Mouse (Mus musculus) forebrain, embryonic 13.5 days (tissue): ENCODE results near the gene Serpina3c. TPM values are rescaled to one million over a fixed set of nuclear protein-coding genes. Genes with fewer than 3 reads are reported as not detected.
"Not testable (repeated sequence)": the region's sequence is repeated elsewhere in the genome, so short reads cannot be mapped to it uniquely, and the experiment has no call there.

ENCODE experiments used
- ATAC-seq: fragments of 200-750 bp; cut with Nextera tagmentation; 2 replicates; pipeline ENCODE4 v1.8.0; 2017
- H3K27ac ChIP-seq: fragments of 300-500 bp; sonication (generic); 2 replicates; pipeline ENCODE4 v1.5.1; 2015; ENCODE audit warnings: inconsistent platforms, mild to moderate bottlenecking, moderate library complexity
- H3K27me3 ChIP-seq: fragments of 300-500 bp; sonication (generic); 2 replicates; pipeline ENCODE4 v1.6.1; 2015; ENCODE audit warnings: mild to moderate bottlenecking, inconsistent platforms
- H3K36me3 ChIP-seq: fragments of 300-500 bp; sonication (generic); 2 replicates; pipeline ENCODE4 v1.6.1; 2015; ENCODE audit warnings: mild to moderate bottlenecking, inconsistent platforms; ENCODE audit not compliant: poor library complexity, severe bottlenecking
- H3K4me1 ChIP-seq: fragments of 300-500 bp; sonication (generic); 2 replicates; pipeline ENCODE4 v1.6.1; 2015; ENCODE audit warnings: inconsistent platforms
- H3K4me2 ChIP-seq: fragments of 300-500 bp; sonication (generic); 2 replicates; pipeline ENCODE4 v1.6.1; 2015; ENCODE audit warnings: inconsistent platforms, mild to moderate bottlenecking, moderate library complexity
- H3K4me3 ChIP-seq: fragments of 300-500 bp; sonication (generic); 2 replicates; pipeline ENCODE4 v1.5.1; 2015; ENCODE audit warnings: mild to moderate bottlenecking, inconsistent platforms
- H3K9ac ChIP-seq: fragments of 300-500 bp; sonication (generic); 2 replicates; pipeline ENCODE4 v1.6.1; 2015; ENCODE audit warnings: mild to moderate bottlenecking, inconsistent platforms
- H3K9me3 ChIP-seq: fragments of 300-500 bp; sonication (generic); replicated peaks from 2 replicates; pipeline ENCODE4 v1.6.1; 2016; ENCODE audit warnings: inconsistent platforms
- WGBS: fragments of 180-500 bp; shearing (Covaris S2); methylation state at CpG from one replicate; pipeline ENCODE4 v1.1.7; 2015; 5-methylcytosine and 5-hydroxymethylcytosine counted together
- polyA plus RNA-seq: library from polyadenylated mRNA; unstranded; fragments of >200 nt; fragmentation: Nextera tagmentation; extraction: Ambion mirVana; gene quantifications from 2 replicates; pipeline ENCODE4 v1.2.1, GENCODE M21; 2015

Serpina3c gene
- polyA plus RNA-seq, 1 experiment from 2014 or later = not detected

GRCm38 (mm10) chr12:104142427-104142826 lies 11.2 kb downstream of the Serpina3c start:
- Histone ChIP-seq H3K9ac (no peak overlapping the region), H3K4me1 (no peaks in the 10 kb centered on the region), H3K36me3 (no peaks in the 10 kb centered on the region), H3K27me3 (no peaks in the 10 kb centered on the region), H3K27ac (no peak overlapping the region), H3K4me2 (no peak overlapping the region), H3K9me3 (no peaks in the 10 kb centered on the region), H3K4me3 (no peak overlapping the region)
- ATAC-seq = no peak
- WGBS = 60% methylated on average over 1 of the region's 1 CpGs

GRCm38 (mm10) chr12:104141506-104141905 lies 12.2 kb downstream of the Serpina3c start:
- H3K27ac ChIP-seq = no peak overlapping the region
- H3K4me1 ChIP-seq = no peaks in the 10 kb centered on the region
- H3K36me3 ChIP-seq = no peaks in the 10 kb centered on the region
- 81% methylated on average over 1 of the region's 1 CpGs for WGBS
- H3K9me3 ChIP-seq = no peaks in the 10 kb centered on the region
- no peak overlapping the region for H3K9ac ChIP-seq
- no peak overlapping the region for H3K4me2 ChIP-seq
- ATAC-seq = no peak
- no peak overlapping the region for H3K4me3 ChIP-seq
- no peaks in the 10 kb centered on the region for H3K27me3 ChIP-seq

- Histone ChIP-seq H3K27me3 (no peaks in the 10 kb centered on the region), H3K27ac (no peak overlapping the region), H3K4me1 (no peaks in the 10 kb centered on the region), H3K9ac (no peak overlapping the region), H3K4me2 (no peak overlapping the region), H3K36me3 (no peaks in the 10 kb centered on the region), H3K4me3 (no peak overlapping the region), H3K9me3 (no peaks in the 10 kb centered on the region)
- WGBS = 95% methylated on average over 4 of the region's 4 CpGs
- ATAC-seq = no peak
These were observed 13.0 kb downstream of the Serpina3c start for GRCm38 (mm10) chr12:104140543-104141103.

GRCm38 (mm10) chr12:104138216-104138615 lies 15.5 kb downstream of the Serpina3c start:
- H3K36me3 ChIP-seq = no peaks in the 10 kb centered on the region
- WGBS = 86% methylated on average over 2 of the region's 2 CpGs
- H3K4me1 ChIP-seq = no peaks in the 10 kb centered on the region
- H3K27me3 ChIP-seq = no peaks in the 10 kb centered on the region
- no peaks in the 10 kb centered on the region for H3K9me3 ChIP-seq
- no peak overlapping the region for H3K9ac ChIP-seq
- H3K27ac ChIP-seq = no peak overlapping the region
- no peak overlapping the region for H3K4me2 ChIP-seq
- ATAC-seq = no peak
- H3K4me3 ChIP-seq = no peak overlapping the region

- Histone ChIP-seq H3K4me1 (no peaks in the 10 kb centered on the region), H3K9ac (no peak overlapping the region), H3K27ac (no peak overlapping the region), H3K4me2 (no peak overlapping the region), H3K4me3 (no peak overlapping the region), H3K36me3 (no peaks in the 10 kb centered on the region), H3K27me3 (no peaks in the 10 kb centered on the region), H3K9me3 (no peaks in the 10 kb centered on the region)
- ATAC-seq = no peak
These were observed 22.6 kb downstream of the Serpina3c start for GRCm38 (mm10) chr12:104131041-104131440.

- H3K27me3 ChIP-seq = no peaks in the 10 kb centered on the region
- WGBS = 84% methylated on average over 5 of the region's 5 CpGs
- no peak within 1 kb of the TSS for H3K9ac ChIP-seq
- no peak for ATAC-seq
- no peak within 1 kb of the TSS for H3K27ac ChIP-seq
- H3K4me3 ChIP-seq = no peak within 1 kb of the TSS
- H3K36me3 ChIP-seq = no peaks in the 10 kb centered on the region
- no peaks in the 10 kb centered on the region for H3K4me1 ChIP-seq
- H3K4me2 ChIP-seq = no peak within 1 kb of the TSS
- no peaks in the 10 kb centered on the region for H3K9me3 ChIP-seq
These were observed 26.0 kb downstream of the Serpina3c start, which contains the start of gene Serpina3b for GRCm38 (mm10) chr12:104127696-104128095. Serpina3b (plus strand) TSS chr12:104127996.

- ATAC-seq = no peak
- 83% methylated on average over 5 of the region's 5 CpGs for WGBS
- no peaks in the 10 kb centered on the region for H3K36me3 ChIP-seq
- H3K9me3 ChIP-seq = no peaks in the 10 kb centered on the region
- H3K4me1 ChIP-seq = no peaks in the 10 kb centered on the region
- H3K27ac ChIP-seq = no peak overlapping the region
- no peak overlapping the region for H3K9ac ChIP-seq
- no peaks in the 10 kb centered on the region for H3K27me3 ChIP-seq
- no peak overlapping the region for H3K4me3 ChIP-seq
- H3K4me2 ChIP-seq = no peak overlapping the region
These were observed 28.6 kb downstream of the Serpina3c start for GRCm38 (mm10) chr12:104125021-104125560.

GRCm38 (mm10) chr12:104123996-104124395 lies 29.7 kb downstream of the Serpina3c start:
- H3K4me3 ChIP-seq = no peak overlapping the region
- no peaks in the 10 kb centered on the region for H3K4me1 ChIP-seq
- whole genome bisulfite sequencing = 83% methylated on average over 2 of the region's 2 CpGs
- H3K36me3 ChIP-seq = no peaks in the 10 kb centered on the region
- H3K9ac ChIP-seq = no peak overlapping the region
- H3K27me3 ChIP-seq = no peaks in the 10 kb centered on the region
- no peaks in the 10 kb centered on the region for H3K9me3 ChIP-seq
- no peak for ATAC-seq
- no peak overlapping the region for H3K27ac ChIP-seq
- H3K4me2 ChIP-seq = no peak overlapping the region

- Histone ChIP-seq H3K36me3 (no peaks in the 10 kb centered on the region), H3K4me1 (no peaks in the 10 kb centered on the region), H3K4me3 (no peak overlapping the region), H3K27ac (no peak overlapping the region), H3K9ac (no peak overlapping the region), H3K9me3 (no peaks in the 10 kb centered on the region), H3K4me2 (no peak overlapping the region), H3K27me3 (no peaks in the 10 kb centered on the region)
- WGBS = 93% methylated on average over 1 of the region's 1 CpGs
- no peak for ATAC-seq
These were observed 30.6 kb downstream of the Serpina3c start for GRCm38 (mm10) chr12:104123097-104123496.

GRCm38 (mm10) chr12:104114921-104115579 lies 38.6 kb downstream of the Serpina3c start:
- ATAC-seq = no peak

GRCm38 (mm10) chr12:104112333-104112732 lies 41.3 kb downstream of the Serpina3c start, which contains the start of gene Serpina3a:
Serpina3a (plus strand) TSS chr12:104112724.
- not testable (repeated sequence) for H3K4me3 ChIP-seq, ATAC-seq, H3K27ac ChIP-seq, H3K4me1 ChIP-seq, H3K27me3 ChIP-seq, H3K9ac ChIP-seq, H3K36me3 ChIP-seq, H3K4me2 ChIP-seq, H3K9me3 ChIP-seq
- WGBS = 88% methylated on average over 11 of the region's 11 CpGs

More at GRCm38 (mm10) chr12:104114921-104115579, 38.6 kb downstream of the Serpina3c start:
- H3K27ac ChIP-seq = no peak overlapping the region
- H3K36me3 ChIP-seq = no peaks in the 10 kb centered on the region
- H3K9ac ChIP-seq = no peak overlapping the region
- 60% methylated on average over 3 of the region's 3 CpGs for WGBS
- H3K4me2 ChIP-seq = no peak overlapping the region
- H3K27me3 ChIP-seq = no peaks in the 10 kb centered on the region
- H3K4me1 ChIP-seq = no peaks in the 10 kb centered on the region
- no peaks in the 10 kb centered on the region for H3K9me3 ChIP-seq
- no peak overlapping the region for H3K4me3 ChIP-seq

- no peaks in the 10 kb centered on the region for H3K36me3 ChIP-seq
- no peak overlapping the region for H3K9ac ChIP-seq
- H3K27me3 ChIP-seq = no peaks in the 10 kb centered on the region
- no peaks in the 10 kb centered on the region for H3K4me1 ChIP-seq
- no peak overlapping the region for H3K4me3 ChIP-seq
- no peak overlapping the region for H3K4me2 ChIP-seq
- WGBS = 84% methylated on average over 2 of the region's 2 CpGs
- no peak for ATAC-seq
- H3K9me3 ChIP-seq = no peaks in the 10 kb centered on the region
- no peak overlapping the region for H3K27ac ChIP-seq
These were observed 45.2 kb downstream of the Serpina3c start for GRCm38 (mm10) chr12:104108507-104108906.
